Mouse (Mus musculus): ENCODE data around the gene Mthfd1l. TPM values are rescaled to one million over a fixed set of nuclear protein-coding genes. Genes with fewer than 3 reads are reported as not detected.

The Mthfd1l gene
- polyA plus RNA-seq (2015; fragmentation: Nextera tagmentation; extraction: Ambion mirVana), result 17.4 and 18.4 TPM in 2 replicates

DNA sequence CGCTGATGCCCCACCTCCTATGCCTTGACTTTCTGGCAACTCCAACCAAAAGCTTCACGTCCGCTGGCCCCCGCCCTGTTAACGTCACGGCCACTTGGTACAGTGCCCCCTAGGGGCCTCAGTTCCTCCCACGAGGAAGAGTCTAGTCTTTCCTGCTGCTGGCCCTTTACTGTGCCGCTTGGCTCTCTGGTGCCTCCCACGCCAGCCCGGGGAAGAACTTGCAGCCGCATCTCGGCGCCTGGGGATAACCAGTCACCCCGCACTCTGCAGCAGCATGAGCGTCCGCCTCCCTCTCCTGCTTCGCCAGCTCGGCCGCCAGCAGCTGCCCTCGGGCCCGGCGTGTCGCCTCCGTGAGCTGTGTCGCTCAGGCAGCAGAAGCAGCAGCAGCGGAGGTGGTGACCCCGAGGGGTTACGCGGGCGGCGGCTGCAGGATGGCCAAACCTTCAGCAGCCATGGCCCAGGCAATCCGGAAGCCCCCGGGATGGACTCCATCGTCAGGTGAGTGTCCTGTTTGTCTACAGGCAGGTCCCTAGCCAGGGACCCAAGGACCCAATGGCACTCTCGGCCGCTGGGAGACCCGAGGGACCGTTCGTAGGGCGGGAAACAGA, at the start of gene Mthfd1l:
Gene Mthfd1l (plus strand): TSS at position 138 of the 608 bp plus-strand sequence.
- DNase-seq (ENCODE audit: low spot score), result peak; percentile 88

DNA sequence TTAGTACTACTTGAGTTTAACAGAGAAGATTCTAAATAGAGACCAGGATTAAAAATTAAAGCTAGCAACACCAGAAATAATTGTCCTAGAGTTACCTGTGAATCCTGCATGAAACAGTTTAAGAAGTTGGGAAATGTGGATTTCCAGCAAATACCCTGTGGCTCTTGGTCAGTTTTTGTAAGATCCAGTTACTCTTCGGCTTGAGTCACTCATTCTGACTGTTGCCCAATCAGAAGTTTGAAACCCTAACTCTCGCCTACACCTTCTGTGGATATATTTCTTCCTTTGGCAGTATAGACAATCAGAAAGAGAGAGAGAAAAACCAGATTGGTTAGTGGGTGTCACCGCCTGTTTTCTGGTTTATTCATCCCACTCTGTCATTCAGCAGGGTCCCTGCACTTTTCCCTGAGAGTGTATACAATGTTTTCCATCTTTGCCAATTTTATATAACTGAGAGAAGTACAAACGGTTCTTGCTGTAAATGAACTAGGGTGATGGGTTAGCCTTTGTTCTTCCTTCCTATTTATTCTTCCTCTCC, 44.8 kb upstream of the Mthfd1l start:
- no peak for DNase-seq (ENCODE audit: low spot score)

DNA sequence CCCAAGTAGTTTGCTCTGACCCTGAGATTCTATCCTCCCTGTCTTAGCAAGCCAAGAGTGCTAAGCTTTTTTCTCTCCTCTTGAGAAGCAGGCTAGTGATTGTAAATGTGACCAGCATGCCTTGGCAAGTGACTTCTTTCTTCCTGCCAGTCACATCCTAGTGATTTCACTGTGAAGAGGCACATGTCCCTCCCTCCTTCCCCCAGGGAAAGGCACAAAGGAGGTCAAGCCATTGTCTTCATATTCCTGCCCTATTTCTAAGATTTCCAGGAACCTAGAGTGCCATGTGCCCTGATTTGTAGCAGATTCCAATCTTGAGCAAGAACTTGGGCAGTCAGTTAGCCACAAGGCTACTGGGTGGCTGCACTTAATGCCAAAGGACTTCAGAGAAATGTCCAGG, 41.1 kb upstream of the Mthfd1l start:
- DNase-seq (ENCODE audit: low spot score), result no peak

DNA sequence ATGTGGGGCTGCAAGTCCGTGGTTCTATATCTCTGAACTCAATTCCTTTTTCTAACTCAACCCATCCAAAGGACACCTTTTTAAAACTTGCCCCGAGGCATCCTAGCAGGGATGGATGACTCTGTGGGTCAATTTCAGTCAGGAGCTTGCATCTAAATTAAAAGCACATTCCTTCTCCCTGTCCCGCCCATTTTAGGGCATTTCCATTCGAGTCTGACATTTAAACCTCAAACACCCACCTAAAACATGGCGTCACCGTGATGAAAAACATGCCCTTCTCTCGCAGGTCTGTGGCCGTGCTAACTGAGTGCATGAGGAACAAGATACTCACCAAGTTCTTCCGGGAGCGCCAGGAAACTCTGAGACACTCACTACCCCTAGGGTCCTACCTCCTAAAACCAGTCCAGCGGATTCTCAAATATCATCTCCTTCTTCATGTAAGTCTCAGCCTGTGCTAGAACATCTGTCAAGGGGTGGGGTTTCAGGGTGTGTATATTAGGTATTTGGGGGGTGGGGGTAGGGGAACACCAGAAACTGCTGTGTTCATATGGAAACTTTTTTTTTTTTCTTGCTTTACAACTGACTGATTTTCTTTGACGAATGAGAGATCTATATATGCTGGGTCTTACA, 39.5 kb upstream of the Mthfd1l start:
- no peak for DNase-seq (ENCODE audit: low spot score)

DNA sequence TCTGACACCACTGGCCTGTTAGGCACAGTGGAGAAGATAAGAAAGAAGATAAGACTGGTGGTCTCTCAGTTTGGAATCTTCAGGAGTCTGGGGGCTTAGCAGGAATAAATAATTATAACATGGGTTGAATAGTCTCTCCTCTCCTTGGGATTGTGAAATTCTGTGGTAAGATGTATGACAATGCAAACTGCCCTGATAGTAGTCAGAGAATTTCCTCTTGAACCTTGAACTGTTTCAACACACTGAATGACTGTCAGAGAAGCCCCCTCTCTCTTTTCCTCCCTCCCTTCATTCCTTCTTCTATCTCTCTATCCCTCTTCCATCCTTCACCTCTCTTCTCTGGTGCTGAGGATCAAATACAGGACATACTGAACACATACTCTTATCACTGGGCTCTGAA, 36.1 kb upstream of the Mthfd1l start:
- no peak for DNase-seq (ENCODE audit: low spot score)

DNA sequence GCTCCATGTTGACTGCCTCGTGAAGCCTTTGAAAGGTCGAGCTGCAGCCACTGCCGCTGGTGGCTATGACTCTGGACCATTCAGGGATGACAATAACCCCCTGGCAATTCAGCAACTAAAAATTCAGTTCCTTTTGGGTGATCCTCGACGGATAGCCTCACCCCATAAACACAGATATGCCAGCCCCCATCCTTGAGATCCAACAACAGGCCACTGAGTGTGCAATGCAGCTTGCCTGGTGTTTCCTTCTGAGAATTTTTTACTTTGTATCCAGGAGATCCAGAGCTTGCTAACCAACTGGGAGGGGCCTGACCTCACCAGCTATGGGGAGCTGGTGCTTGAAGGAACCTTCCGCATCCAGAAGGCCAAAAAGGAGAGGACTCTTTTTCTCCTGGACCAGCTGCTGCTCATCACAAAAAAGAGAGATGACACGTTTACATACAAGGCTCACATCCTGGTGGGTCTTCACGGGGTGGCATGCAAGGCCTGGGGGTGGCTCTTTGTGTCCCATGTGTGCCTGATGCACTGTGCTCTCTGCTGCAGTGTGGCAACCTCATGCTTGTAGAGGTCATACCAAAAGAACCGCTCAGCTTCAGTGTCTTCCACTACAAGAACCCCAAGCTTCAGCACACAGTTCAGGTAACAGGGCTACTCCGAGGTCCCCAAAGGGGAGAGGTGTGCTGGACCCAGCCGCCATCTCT, 32.9 kb upstream of the Mthfd1l start:
- no peak for DNase-seq (ENCODE audit: low spot score)

DNA sequence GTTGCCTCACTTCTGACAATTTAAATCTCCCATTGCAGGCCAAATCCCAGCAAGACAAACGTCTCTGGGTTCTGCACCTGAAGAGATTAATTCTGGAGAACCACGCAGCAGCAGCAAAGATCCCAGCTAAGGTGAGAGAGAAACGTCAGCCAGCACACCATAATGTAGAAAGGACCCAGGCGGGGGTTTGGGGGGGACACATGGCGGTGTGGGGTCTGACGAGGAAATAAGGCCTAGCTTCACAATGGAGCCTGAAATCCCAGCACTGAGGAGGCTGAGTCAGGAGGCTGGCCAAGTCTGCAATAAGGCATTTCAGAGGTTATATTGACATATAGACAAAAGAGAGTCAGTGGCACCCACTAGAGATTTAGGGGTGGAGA, 32.3 kb upstream of the Mthfd1l start:
- no peak for DNase-seq (ENCODE audit: low spot score)

DNA sequence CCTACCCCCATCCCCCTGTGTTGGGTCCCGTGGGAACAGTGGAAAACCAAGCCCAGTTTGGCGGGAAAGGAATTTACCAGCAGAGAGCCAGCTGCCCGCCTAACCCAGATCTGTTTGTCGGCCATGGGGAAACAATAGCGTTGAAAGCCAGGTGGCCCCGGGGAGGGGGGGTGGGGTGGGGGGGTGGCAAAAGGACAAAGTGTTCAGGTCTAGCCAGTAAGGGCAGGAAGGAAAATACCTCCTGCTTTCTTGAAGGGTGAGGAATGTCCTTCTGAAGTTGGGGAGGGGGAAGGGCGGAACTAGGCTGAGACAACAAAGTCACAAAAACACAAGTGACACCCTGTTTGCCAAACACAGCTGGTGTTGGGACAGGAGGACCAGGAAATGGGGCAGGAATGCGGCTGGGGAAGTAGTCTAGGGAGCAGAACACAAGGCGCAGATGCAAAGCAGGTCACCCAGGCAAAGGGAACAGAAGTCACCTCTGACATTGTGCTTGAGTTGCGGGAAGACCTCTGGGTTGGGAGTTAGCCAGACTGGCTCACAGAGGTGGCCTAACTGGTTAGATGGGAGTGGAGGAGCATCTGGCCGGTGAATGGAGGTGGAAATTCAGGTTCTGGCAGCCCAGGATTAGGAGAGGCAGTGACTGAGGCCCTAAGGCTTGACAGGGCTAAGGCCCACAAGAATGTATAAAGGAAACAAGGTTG, 31.7 kb upstream of the Mthfd1l start:
- no peak for DNase-seq (ENCODE audit: low spot score)

DNA sequence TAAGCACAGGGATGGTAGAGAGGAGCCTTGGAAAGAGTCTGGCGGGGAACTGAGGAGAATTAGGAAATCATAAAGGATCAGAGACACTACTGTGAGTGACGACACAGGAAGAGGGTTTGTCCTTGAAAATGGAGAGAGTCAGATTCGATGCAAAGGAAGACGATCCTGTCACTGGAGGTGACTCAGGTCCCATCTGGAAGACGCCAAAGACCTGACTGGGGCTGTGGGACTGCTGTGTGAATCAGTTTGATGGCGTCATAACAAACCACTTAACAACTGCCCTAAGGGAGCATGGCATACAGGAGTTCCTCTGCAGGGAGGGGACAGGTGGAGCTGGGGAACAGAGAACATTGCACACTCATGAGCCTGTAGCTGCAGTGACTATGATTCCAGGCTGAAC, 30.6 kb upstream of the Mthfd1l start:
- DNase-seq (ENCODE audit: low spot score), result no peak

DNA sequence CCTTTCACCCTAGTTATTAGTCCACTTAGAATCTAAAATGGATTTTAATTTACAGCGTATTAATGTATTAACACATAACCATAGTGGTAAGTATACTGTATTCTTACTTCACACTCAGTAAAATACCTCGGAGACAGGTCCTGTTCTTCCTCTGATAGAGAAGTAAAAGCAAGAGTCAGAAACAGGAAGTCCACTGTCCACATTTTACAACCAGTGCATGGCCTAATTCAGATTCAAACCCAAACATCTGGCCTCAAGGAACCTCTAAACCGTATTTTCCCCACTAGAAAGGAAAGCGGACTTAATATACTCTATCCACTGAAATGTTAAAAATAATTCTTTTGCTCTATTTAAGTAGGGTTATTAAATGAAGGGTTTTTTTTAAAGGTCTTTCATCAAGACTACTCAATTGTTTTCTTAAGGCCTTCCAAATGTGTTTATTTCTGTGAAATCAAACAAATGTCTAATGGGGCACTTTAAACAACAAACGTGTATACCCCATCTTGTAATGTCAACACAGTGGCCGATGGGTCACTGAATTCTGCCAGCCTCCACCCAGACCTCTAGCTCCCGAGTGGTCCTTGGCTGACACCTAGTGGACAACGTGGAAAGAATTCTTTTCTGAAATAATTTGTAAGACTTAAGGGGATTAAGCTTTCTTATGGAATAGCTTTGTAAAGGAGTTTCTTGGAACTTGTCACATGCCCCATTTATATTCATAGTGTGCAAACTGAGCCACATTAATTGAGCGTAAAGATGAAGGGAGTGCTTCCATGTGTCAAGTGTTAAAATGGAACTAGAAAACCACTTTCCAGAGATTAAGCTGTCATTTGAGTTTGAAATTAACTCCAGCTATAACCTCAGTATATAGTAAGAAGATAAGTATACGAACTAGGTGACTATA, 29.2 kb upstream of the Mthfd1l start:
- peak; percentile 31 for DNase-seq (ENCODE audit: low spot score)

DNA sequence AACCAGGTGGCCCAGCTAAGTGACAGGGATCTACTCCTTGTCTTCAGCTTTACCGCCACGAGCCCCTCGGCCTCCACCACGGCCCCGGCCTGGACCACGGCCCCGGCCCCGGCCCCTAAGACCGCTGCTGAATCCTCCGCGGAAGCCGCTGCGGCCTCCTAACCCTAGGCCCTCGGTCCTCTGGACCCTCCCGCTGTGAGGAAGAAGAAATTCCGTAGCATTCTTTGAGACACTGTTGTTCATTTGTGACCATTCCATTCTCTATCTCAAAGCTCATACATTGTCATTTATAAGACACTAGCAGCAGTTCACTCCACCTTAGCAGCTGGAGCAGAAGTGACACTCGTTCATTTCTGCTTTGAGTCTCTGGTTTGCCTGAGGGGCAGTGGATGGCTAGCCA, 26.0 kb upstream of the Mthfd1l start:
- no peak for DNase-seq (ENCODE audit: low spot score)

DNA sequence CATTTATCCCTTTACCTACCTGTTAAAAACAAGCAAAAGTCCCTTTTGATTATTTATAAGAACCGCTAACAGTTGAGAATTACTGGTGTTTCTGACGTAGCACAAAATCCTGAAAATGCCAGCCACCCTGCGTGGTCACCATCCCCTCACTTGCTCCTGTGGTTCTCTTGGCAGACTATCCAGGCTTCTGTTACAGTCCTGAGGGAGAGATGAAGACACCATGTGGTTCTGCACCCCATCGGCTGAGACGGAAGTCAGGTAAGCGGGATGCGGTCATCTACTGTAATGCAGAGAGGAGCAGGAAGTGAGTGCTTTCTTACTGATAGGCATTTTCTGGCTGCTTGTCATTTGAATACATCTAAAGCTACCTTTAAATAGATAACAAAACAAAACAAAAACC, 25.6 kb upstream of the Mthfd1l start:
- DNase-seq (ENCODE audit: low spot score), result no peak

DNA sequence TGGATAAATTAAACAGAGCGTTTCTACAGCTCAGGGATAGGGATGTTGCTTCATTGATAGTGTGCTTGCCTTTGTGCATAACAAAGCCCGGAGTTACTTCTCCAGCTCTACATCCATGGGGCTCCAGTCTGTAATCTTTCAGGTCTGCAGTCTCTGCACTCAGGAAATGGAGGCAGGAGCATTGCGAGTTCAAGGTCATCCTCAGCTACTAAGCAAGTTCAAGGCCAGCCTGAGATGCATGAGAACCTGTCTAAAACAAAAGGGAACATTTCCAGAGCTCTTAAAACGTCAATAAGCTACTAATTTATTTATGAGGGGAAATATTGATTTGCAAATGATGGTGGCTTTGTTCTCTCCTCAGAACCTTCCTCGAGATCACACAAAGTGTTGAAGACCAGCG, 23.6 kb upstream of the Mthfd1l start:
- DNase-seq (ENCODE audit: low spot score), result no peak

DNA sequence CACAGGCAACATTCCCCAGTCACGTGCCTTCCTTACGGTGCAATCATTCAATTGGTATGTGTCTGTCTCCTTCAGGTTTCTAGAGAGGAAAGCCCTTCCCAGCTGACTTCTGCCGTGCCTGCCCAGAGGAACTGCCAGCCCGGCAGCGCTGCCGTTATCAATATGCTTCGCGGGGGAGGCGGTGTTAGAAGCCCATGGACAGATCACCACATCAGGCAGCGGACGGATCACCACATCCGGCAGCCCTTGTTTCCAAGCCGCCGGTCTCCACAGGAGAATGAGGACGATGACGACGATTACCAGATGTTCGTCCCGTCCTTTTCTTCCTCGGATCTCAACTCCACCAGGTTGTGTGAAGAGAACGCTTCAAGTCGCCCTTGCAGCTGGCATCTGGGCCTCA, 16.4 kb upstream of the Mthfd1l start:
- no peak for DNase-seq (ENCODE audit: low spot score)

DNA sequence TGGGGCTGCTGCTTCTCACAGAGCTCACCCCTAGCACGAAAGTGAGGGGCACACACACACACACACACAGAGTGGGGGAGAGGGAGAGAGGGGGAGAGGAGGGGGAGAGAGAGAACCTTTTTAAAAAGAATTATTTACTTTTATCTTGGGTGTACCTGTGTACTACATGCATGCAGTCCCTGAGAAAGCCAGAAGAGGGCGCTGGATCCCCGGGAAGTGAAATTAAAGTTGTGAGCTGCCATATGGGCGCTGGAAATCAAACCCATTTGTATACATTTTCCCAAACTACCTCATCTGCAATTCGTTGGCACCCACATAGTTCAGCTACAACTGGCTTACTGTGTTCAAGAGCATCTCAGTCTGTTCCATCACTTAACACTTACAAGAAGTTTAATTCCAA, 14.3 kb upstream of the Mthfd1l start:
- no peak for DNase-seq (ENCODE audit: low spot score)

DNA sequence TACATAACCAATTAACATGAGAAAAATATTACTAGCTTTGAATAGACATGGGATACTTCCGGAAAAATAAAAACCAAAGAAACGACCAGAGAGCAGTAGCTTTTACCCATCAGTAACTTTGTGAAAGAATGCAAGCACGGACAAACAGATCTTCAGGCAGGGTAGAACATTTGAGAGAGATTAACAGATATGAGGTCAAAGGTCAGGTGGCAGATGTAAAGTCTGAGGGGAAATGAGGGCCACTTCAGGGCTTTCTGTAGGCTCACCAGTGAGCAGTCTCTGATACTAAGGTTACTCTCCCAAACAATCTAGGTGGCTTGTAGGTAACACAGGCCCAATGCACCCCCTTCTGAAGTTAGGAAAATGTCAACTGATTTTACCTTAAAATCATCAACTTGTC, 3.9 kb upstream of the Mthfd1l start:
- DNase-seq (ENCODE audit: low spot score), result no peak

DNA sequence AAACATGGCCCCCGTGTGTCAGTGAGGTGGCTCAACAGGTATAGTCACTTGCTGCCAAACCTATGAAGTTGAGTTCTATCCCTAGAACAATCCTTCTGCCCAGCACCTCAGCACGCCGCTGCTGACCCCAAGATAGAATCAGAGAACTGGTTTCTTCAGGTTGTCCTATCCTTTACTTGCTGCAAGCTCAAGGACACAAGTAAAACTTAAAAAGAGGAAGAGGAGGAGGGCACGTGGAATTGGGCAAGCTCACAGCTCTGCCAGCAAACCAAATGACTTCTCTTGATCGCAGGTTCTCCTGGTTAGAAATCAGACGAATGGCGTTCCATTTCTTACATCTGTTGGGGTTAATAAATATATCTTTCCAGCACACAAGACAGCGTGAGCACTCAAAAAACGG, 681 bp upstream of the Mthfd1l start:
- no peak for DNase-seq (ENCODE audit: low spot score)

DNA sequence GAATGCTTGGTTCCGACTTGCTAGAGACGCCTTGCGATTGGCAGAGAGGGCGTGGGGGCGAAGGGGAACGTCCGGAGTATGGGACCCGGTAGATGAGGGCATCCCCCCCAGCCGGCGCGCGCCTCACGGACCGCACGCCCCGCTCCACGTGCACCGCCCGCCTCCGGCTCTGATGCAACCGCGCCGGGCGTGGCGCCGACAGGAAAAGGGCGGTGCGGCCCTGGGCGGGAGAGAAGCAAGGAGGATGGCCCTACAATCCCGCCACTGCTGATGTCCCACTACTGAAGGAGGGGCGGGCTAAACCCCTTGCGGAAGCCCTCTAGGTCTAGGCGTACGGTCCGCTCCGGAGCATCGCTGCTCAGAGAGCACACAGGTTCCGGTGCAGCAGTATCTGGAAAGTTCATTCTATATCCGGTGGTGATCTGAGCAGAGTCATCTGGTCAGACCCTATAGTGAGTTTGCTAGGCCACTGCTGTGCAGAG, 712 bp downstream of the Mthfd1l start:
- DNase-seq (ENCODE audit: low spot score), result peak; percentile 84

DNA sequence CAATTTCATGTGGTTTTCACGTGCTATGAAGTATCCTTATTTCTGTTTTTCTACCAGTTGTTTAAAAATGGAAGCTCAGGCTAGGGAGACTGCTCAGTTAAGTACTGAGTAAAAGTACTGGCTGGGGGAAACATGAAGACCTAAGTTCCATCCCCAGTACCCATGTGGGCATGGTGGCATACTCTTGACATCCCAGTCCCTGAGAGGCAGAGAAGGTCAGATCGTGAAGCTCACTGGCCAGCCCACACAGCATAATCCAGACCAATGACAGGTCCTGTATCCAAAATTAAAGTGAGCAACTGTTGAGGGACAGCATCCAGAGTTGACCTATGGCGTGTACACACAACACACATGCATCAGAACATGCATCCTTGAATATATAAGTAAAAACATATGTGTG, 1.5 kb downstream of the Mthfd1l start:
- DNase-seq (ENCODE audit: low spot score), result no peak

DNA sequence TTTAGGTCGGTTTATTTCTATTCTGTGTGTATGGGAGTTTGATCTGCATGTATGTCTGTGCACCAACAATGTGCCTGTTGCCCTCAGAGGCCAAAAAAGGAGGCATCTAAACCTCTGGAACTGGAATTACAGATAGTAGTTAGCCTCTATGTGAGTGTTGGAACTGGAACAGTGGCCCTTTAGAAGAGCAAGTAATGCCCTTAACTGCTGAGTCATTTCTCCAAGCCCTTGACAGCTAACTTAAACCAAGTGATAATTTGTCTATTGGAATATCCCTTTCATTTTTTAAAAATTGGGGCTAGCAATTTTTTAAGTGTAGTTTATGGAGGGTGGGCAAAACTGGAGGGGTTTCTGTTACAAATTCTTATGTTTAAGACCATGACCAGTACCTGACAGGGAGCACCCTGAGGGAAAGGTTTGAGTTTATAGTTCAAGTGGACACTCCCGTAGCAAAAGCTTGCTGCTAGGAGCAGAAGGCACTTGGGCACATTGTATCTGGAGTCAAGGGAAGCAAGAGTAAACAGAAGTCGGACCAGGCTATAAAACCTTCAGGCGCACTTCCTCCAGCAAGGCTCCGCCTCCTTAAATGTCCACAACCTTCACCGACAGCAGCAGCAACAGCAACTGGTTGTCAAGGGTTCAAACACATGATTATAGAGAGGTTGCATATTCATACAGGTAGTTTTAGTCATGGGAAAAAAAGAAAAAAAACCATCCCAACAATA, 3.1 kb downstream of the Mthfd1l start:
- no peak for DNase-seq (ENCODE audit: low spot score)
